Mouse (Mus musculus) midbrain, postnatal 0 days (tissue): ENCODE measurements around the gene Prpsap2. TPM values are rescaled to one million over a fixed set of nuclear protein-coding genes. Genes with fewer than 3 reads are reported as not detected.

Experiments
- ATAC-seq: fragments of 200-750 bp; cut with Nextera tagmentation; 2 replicates; pipeline ENCODE4 v1.8.0; 2017; ENCODE audit warnings: moderate number of reproducible peaks, mild to moderate bottlenecking, moderate TSS enrichment, moderate library complexity; ENCODE audit not compliant: low FRiP score
- DNase-seq: peaks from one replicate; pipeline ENCODE4 v3.0.0-alpha.2; 2015; ENCODE audit warnings: low spot score
- H3K27ac ChIP-seq: fragments of 300-500 bp; sonication (generic); 2 replicates; pipeline ENCODE4 v1.5.1; 2014; ENCODE audit warnings: low read depth, mild to moderate bottlenecking, low read length, mixed read lengths
- H3K27me3 ChIP-seq: fragments of 300-500 bp; sonication (generic); 2 replicates; pipeline ENCODE4 v1.6.1; 2014; ENCODE audit warnings: low read length, control low read depth, mixed read lengths; ENCODE audit not compliant: insufficient read depth
- H3K36me3 ChIP-seq: fragments of 300-500 bp; sonication (generic); 2 replicates; pipeline ENCODE4 v1.6.1; 2014; ENCODE audit warnings: low read length, control low read depth, mixed read lengths; ENCODE audit not compliant: insufficient read depth
- H3K4me1 ChIP-seq: fragments of 300-500 bp; sonication (generic); 2 replicates; pipeline ENCODE4 v1.6.1; 2014; ENCODE audit warnings: mild to moderate bottlenecking, control low read depth, antibody characterized with exemption, low read length, mixed read lengths; ENCODE audit not compliant: insufficient read depth
- H3K4me2 ChIP-seq: fragments of 300-500 bp; sonication (generic); 2 replicates; pipeline ENCODE4 v1.6.1; 2014; ENCODE audit warnings: low read depth, mild to moderate bottlenecking, low read length, mixed read lengths; ENCODE audit not compliant: poor library complexity, severe bottlenecking
- H3K4me3 ChIP-seq: fragments of 300-500 bp; sonication (generic); 2 replicates; pipeline ENCODE4 v1.5.1; 2014; ENCODE audit warnings: low read depth, mild to moderate bottlenecking, low read length, moderate library complexity
- H3K9ac ChIP-seq: fragments of 300-500 bp; sonication (generic); replicated peaks from 2 replicates; pipeline ENCODE4 v1.6.1; 2014; ENCODE audit warnings: mild to moderate bottlenecking, low read length, moderate library complexity, mixed read lengths; ENCODE audit not compliant: poor library complexity, severe bottlenecking
- H3K9me3 ChIP-seq: fragments of 300-500 bp; sonication (generic); 2 replicates; pipeline ENCODE4 v1.6.1; 2016; ENCODE audit warnings: low read length, control low read depth
- CTCF ChIP-seq: IDR thresholded peaks from 2 replicates; pipeline ENCODE4 v1.5.1; 2016; ENCODE audit warnings: antibody characterized with exemption, mild to moderate bottlenecking
- WGBS: fragments of 180-500 bp; shearing (Covaris S2); extraction: QIAGEN DNeasy Blood & Tissue Kit; methylation state at CpG from one replicate; pipeline ENCODE4 v1.1.7; 2014; 5-methylcytosine and 5-hydroxymethylcytosine counted together
- polyA plus RNA-seq: library from polyadenylated mRNA; unstranded; fragments of >200 nt; fragmentation: Nextera tagmentation; extraction: Ambion mirVana; gene quantifications from 2 replicates; pipeline ENCODE4 v1.2.1, GENCODE M21; 2015
- total RNA-seq: library from RNA; depleted of rRNA; stranded (reverse); fragments of >200 nt; gene quantifications from 2 replicates; pipeline ENCODE4 v1.2.3, GENCODE M21; 2014; rRNA removed

The Prpsap2 gene
- total and polyA plus RNA-seq, 2 experiments from 2014 or later, result 43.5 to 46.7 TPM

DNA sequence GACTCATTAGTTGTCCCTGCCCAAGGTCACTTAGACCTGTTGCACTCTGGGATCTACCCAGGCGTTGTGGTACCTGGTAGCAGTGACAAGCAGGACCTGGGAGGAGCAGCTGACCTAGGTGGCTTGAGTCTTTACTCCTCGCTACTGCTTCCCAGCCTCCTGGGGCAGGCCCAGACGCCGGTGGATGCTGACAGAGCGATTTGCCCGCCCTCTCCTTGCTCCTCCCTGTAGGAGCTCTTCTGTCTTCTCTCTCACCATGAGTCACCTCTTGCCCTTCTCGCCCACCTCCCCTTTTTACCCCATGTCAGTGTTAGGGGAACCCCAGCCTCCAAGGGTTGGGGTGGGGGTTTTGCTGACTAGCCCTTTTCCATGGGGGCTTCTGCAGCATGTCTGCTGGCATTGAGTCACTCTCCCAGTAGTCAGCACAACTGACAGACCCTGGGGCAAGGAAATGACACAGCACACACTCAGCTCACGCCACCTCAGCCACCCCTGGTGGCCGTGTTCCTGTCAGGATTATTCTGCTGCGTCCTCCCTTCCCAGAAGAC lies 74.9 kb downstream of the Prpsap2 start:
- H3K9me3 ChIP-seq, result no peaks in the 10 kb centered on the region
- no peaks in the 10 kb centered on the region for H3K36me3 ChIP-seq
- no peak overlapping the region for H3K27ac ChIP-seq
- no peak overlapping the region for H3K4me3 ChIP-seq
- H3K4me2 ChIP-seq, result no peak overlapping the region
- no peak overlapping the region for H3K9ac ChIP-seq
- H3K4me1 ChIP-seq, result no peaks in the 10 kb centered on the region
- 47% methylated on average over 10 of the region's 10 CpGs for WGBS
- H3K27me3 ChIP-seq, result peaks cover 23% of the 10 kb centered on the region
- ATAC-seq (no peak), DNase-seq (no peak)
- TF ChIP-seq CTCF, result no peak

DNA sequence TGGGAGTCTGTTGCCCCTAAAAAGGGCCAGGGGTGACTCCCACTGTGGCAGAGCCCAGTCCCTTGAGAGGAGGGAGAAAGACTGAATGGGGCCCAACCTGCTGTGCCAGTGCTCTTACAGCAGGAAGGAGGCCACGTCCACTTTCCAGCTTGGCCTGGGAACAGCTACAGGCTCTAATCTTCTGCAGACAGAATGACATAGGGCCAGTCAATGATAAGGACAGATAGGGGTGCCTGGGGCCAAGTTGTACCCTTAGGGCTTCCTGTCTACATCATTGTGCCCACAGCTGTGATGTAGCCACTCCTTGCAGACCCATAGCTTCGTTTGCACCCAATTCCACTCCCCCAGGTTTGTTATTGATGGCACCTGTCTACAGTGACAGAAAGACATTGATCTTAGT lies 75.7 kb downstream of the Prpsap2 start:
- 80% methylated on average over 2 of the region's 2 CpGs for WGBS
- no peak overlapping the region for H3K9ac ChIP-seq
- no peaks in the 10 kb centered on the region for H3K36me3 ChIP-seq
- no peak overlapping the region for H3K27ac ChIP-seq
- TF ChIP-seq CTCF, result no peak
- H3K4me3 ChIP-seq, result no peak overlapping the region
- H3K4me1 ChIP-seq, result no peaks in the 10 kb centered on the region
- H3K27me3 ChIP-seq, result peaks cover 23% of the 10 kb centered on the region
- no peak for DNase-seq
- ATAC-seq, result no peak
- H3K4me2 ChIP-seq, result no peak overlapping the region
- H3K9me3 ChIP-seq, result no peaks in the 10 kb centered on the region

DNA sequence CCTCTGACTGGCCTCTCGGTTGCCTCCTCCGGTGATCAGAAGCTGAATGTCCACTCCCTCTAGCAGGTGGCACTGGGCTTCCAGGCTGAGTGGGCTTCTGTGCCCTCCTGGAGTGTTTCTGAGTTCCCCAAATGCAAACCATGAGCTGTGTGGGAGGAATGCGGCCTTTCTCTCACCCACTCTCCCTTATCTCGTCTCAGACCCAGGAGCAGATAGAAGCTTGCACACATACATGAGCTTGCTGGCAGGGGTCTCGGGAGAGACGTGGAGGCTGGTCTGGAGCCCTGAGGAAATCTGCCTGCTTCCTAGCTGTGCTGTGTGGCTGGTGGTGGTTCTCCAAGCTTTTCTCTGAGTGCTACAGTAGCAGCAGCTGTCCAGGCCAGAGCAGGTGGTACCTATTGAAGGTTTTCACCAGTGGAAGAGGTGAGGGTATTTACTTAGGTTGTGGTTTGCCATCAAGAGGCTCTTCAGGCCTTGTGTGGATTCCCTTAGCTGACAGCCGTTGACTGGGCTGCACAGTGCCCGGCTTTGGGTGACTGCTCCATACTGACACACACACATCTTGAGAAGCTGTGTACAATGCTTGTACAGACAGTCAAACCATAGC lies 76.7 kb downstream of the Prpsap2 start:
- 83% methylated on average over 8 of the region's 8 CpGs for WGBS
- Histone ChIP-seq H3K4me2 (no peak overlapping the region), H3K9me3 (no peaks in the 10 kb centered on the region), H3K9ac (no peak overlapping the region), H3K36me3 (no peaks in the 10 kb centered on the region), H3K4me3 (no peak overlapping the region), H3K27me3 (peaks cover 23% of the 10 kb centered on the region), H3K4me1 (no peaks in the 10 kb centered on the region), H3K27ac (no peak overlapping the region)
- ATAC-seq (no peak), DNase-seq (no peak)
- TF ChIP-seq CTCF, result no peak

DNA sequence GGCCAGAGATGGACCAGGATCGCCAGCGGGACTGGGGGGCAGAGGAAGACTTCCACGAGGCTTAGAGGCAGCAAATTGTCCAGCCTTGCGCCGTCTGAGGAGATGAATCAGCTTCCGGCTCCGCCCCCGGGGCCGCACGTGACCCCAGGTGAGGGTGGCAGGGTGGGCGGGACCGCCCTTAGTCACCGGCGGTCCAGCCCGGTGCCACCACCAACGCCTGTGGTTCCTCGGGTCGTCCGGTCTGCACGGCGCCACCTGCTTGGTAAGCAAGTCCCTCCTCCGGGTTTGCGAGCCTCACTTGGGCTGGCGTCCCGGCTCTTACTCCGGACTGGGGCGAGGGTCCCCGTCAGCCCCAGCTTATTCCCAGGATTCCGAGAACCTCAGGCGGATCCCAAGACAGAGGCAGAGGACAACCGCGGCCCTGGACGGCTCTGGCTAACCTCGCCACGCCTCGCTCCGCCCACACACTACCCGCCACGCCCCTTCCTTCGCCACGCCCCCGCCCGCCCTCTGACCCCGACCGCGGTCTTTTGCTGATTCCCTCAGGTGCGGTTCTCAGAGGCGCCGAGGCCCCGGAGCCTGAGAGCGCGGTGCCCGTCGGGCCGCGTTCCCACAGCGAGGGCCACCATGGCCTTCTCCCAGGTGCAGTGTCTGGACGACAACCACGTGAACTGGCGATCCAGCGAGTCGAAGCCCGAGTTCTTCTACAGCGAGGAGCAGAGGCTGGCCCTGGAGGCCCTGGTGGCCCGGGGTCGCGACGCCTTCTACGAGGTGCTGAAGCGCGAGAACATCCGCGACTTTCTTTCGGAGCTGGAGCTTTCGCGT lies 77.8 kb downstream of the Prpsap2 start, which contains the start of gene Fam83g:
Gene Fam83g, plus strand, starts transcription at position 185 of the 825 bp plus-strand sequence.
- Histone ChIP-seq H3K4me2 (peak within 1 kb of the TSS; percentile 40), H3K9ac (no peak within 1 kb of the TSS), H3K4me3 (peak within 1 kb of the TSS; percentile 15), H3K27me3 (peaks cover 23% of the 10 kb centered on the region), H3K27ac (no peak within 1 kb of the TSS), H3K9me3 (no peaks in the 10 kb centered on the region), H3K36me3 (no peaks in the 10 kb centered on the region), H3K4me1 (no peaks in the 10 kb centered on the region)
- DNase-seq (no peak), ATAC-seq (no peak)
- WGBS, result 2% methylated on average over 75 of the region's 76 CpGs
- no peak for TF ChIP-seq CTCF

Other genes with a start within 250 kb of the Prpsap2 start
- 74.3 and 86.4 TPM in 2 replicates for gene Epn2, start 182.4 kb downstream of the Prpsap2 start, total RNA-seq
- 67.9 and 74.9 TPM in 2 replicates for gene Epn2, start 182.4 kb downstream of the Prpsap2 start, polyA plus RNA-seq
- 5.1 and 6.6 TPM in 2 replicates for gene Grap, start 108.8 kb downstream of the Prpsap2 start, total RNA-seq
- 5.8 and 5.9 TPM in 2 replicates for gene Grap, start 108.8 kb downstream of the Prpsap2 start, polyA plus RNA-seq
- 0.60 TPM in 1 of 2 replicates, not detected in the other for gene Fam83g, start 78.0 kb downstream of the Prpsap2 start, total RNA-seq
- gene Fam83g, start 78.0 kb downstream of the Prpsap2 start, polyA plus RNA-seq, result 0.06 and 0.16 TPM in 2 replicates
- gene Slc5a10, start 41.3 kb downstream of the Prpsap2 start, total RNA-seq, result not detected in 2 replicates
- gene Slc5a10, start 41.3 kb downstream of the Prpsap2 start, polyA plus RNA-seq, result 0.09 and 0.19 TPM in 2 replicates
- gene Ulk2, start 93.0 kb upstream of the Prpsap2 start, total RNA-seq, result 151 and 154 TPM in 2 replicates
- 35.5 and 38.2 TPM in 2 replicates for gene Ulk2, start 93.0 kb upstream of the Prpsap2 start, polyA plus RNA-seq
- gene Akap10, start 168.2 kb upstream of the Prpsap2 start, total RNA-seq, result 16.7 and 24.5 TPM in 2 replicates
- gene Akap10, start 168.2 kb upstream of the Prpsap2 start, polyA plus RNA-seq, result 5.9 and 6.3 TPM in 2 replicates
- gene Specc1, start 194.7 kb upstream of the Prpsap2 start, total RNA-seq, result 25.0 and 27.5 TPM in 2 replicates
- gene Specc1, start 194.7 kb upstream of the Prpsap2 start, polyA plus RNA-seq, result 11.6 and 12.8 TPM in 2 replicates